In genomic region chr13:69182478-69182877, GRCm38 (mm10) we compare ENCODE assay signal across 16 mouse cellular contexts.
"Had no signal": no experiment of that assay in that cellular context is flagged by ENCODE, and none has a peak within 500 bp of the region (broad histone marks: within the 10 kb centered on the region; RNA-seq: fewer than 3 reads in every experiment).

No protein-coding gene starts in this region.

- H3K4me2 ChIP-seq: neural tube, embryonic 13.5 days; neural tube, embryonic 15.5 days; stomach, embryonic 15.5 days had no signal

- H3K27me3 ChIP-seq: neural tube, embryonic 13.5 days; neural tube, embryonic 15.5 days; stomach, embryonic 15.5 days had no signal

- H3K9me3 ChIP-seq: neural tube, embryonic 13.5 days; neural tube, embryonic 15.5 days; stomach, embryonic 15.5 days had no signal

- H3K4me3 ChIP-seq: neural tube, embryonic 13.5 days; neural tube, embryonic 15.5 days; stomach, embryonic 15.5 days had no signal

- H3K27ac ChIP-seq: neural tube, embryonic 13.5 days; neural tube, embryonic 15.5 days; stomach, embryonic 15.5 days; stomach, postnatal 0 days had no signal

- DNase-seq: retina, postnatal 1 day; right cerebral cortex, adult 18-20 months; right cerebral cortex, postnatal 14 days; right cerebral cortex, postnatal 25 days; right cerebral cortex, postnatal 4 days; spleen, adult 18-20 months; thymus, adult 18-20 months; thymus, adult 2 months; thymus, postnatal 14 days; thymus, postnatal 25 days; thymus, postnatal 36 days; thymus, postnatal 4 days had no signal

- H3K4me1 ChIP-seq: neural tube, embryonic 13.5 days; neural tube, embryonic 15.5 days; stomach, embryonic 15.5 days had no signal

- H3K9ac ChIP-seq: neural tube, embryonic 13.5 days; neural tube, embryonic 15.5 days; stomach, embryonic 15.5 days had no signal

- H3K36me3 ChIP-seq: neural tube, embryonic 13.5 days; neural tube, embryonic 15.5 days; stomach, embryonic 15.5 days had no signal
